Mouse (Mus musculus): Measurements from ENCODE around the gene Baiap2. TPM values are rescaled to one million over a fixed set of nuclear protein-coding genes. Genes with fewer than 3 reads are reported as not detected.

Gene Baiap2
- polyA plus RNA-seq, 1 experiment from 2014 or later: 11.9 TPM

DNA sequence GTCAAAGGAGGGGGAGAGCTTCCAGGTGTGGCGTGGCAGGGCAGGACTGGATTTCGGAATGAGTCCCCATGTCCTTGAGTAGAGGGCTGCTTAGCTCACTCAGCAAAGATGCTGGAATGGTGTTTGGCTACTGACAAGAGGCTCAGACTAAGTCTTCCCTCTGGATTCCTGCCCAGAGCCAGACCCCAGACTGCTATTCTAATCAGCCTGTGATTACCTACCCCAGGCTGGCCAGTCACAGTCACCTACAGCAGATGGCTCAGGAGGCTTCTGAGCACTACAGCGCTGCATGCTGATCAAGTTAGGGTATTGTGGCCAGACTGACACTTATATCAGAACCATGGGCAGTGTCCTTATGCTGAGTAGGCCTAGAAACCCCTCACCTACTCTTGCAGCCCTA is 39.7 kb downstream of the Baiap2 start:
- Histone ChIP-seq H3K27ac (ENCODE audit: low read depth, low read length) (no peak overlapping the region), H3K4me2 (ENCODE audit: low read depth) (no peak overlapping the region), H3K4me1 (ENCODE audit: control insufficient read depth, insufficient read depth, low read length) (no peaks in the 10 kb centered on the region), H3K4me3 (ENCODE audit: low read depth, low read length) (no peak overlapping the region), H3K9me3 (ENCODE audit: control insufficient read depth, low read length) (no peaks in the 10 kb centered on the region), H3K36me3 (ENCODE audit: control insufficient read depth, insufficient read depth, low read length) (no peaks in the 10 kb centered on the region; the same call in 1 of the 2 replicates), H3K27me3 (ENCODE audit: control insufficient read depth, insufficient read depth, low read length) (no peaks in the 10 kb centered on the region), H3K9ac (ENCODE audit: low read length) (no peak overlapping the region)
- no peak for DNase-seq (ENCODE audit: low spot score)
- 96% methylated on average over 3 of the region's 3 CpGs for WGBS
- no peak for ATAC-seq (ENCODE audit: insufficient read depth, low FRiP score, low TSS enrichment)

DNA sequence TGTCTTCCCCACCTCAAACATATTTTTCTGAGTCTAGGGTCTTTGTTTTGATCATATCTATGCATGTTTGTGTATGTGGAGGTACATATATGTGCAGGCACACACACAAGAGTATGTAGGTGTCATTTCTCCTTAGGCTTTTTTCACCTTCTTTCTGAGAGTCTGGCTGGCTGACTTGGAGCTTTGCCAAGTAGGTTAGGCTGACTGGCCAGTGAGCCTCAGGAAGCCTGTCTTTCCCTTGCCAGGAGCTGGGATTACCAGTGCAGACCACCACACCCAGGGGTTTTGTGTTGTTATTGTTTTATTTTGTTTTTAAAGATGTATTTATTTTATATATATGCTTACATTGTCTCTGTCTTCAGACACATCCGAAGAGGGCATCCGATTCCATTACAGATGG is 40.6 kb downstream of the Baiap2 start:
- DNase-seq (ENCODE audit: low spot score) (no peak), ATAC-seq (ENCODE audit: insufficient read depth, low FRiP score, low TSS enrichment) (no peak)
- Histone ChIP-seq H3K36me3 (ENCODE audit: control insufficient read depth, insufficient read depth, low read length) (no peaks in the 10 kb centered on the region; the same call in 1 of the 2 replicates), H3K4me3 (ENCODE audit: low read depth, low read length) (no peak overlapping the region), H3K27ac (ENCODE audit: low read depth, low read length) (no peak overlapping the region), H3K4me2 (ENCODE audit: low read depth) (no peak overlapping the region), H3K9ac (ENCODE audit: low read length) (no peak overlapping the region), H3K27me3 (ENCODE audit: control insufficient read depth, insufficient read depth, low read length) (no peaks in the 10 kb centered on the region), H3K4me1 (ENCODE audit: control insufficient read depth, insufficient read depth, low read length) (no peaks in the 10 kb centered on the region), H3K9me3 (ENCODE audit: control insufficient read depth, low read length) (no peaks in the 10 kb centered on the region)
- WGBS: 97% methylated on average over 2 of the region's 2 CpGs

DNA sequence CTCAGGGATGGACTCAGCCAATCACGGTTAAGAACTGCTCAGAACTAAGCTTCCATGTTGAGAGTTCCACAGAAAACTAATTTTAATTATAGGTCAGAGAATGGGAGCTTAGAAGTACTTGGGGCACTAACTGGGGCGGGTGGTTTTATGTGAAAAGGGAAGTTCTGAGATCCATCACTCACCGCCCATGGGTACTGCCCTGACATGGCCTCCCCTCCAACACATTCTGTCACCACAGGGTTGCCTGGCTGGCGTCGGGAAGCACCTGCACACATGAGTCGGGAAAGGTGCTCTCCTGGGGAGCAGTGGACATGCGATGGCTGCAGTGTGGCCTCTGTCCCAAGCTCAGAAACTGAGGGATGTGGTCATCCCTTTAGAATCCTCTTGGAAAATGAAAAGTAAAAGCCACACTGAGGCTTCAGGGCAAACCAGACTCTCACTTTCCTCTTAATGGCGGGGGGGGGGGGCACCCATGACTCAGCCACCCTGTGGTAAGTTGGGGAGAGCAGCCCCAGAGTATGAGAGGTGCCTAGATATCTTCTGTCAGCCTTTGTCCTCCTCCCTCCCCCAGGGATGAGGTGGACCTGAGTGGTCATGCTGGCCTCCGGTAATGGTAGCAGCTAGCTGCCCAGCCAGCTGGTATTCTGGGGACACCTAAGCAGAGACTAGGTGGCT is 44.3 kb downstream of the Baiap2 start:
- no peak overlapping the region for H3K9ac ChIP-seq (ENCODE audit: low read length)
- H3K9me3 ChIP-seq (ENCODE audit: control insufficient read depth, low read length): no peaks in the 10 kb centered on the region
- no peak overlapping the region for H3K27ac ChIP-seq (ENCODE audit: low read depth, low read length)
- DNase-seq (ENCODE audit: low spot score) (no peak), ATAC-seq (ENCODE audit: insufficient read depth, low FRiP score, low TSS enrichment) (no peak)
- H3K4me2 ChIP-seq (ENCODE audit: low read depth): no peak overlapping the region
- H3K36me3 ChIP-seq (ENCODE audit: control insufficient read depth, insufficient read depth, low read length): no peaks in the 10 kb centered on the region
- no peak overlapping the region for H3K4me3 ChIP-seq (ENCODE audit: low read depth, low read length)
- peaks cover 15% of the 10 kb centered on the region; the same call in 1 of the 2 replicates for H3K4me1 ChIP-seq (ENCODE audit: control insufficient read depth, insufficient read depth, low read length)
- H3K27me3 ChIP-seq (ENCODE audit: control insufficient read depth, insufficient read depth, low read length): no peaks in the 10 kb centered on the region
- WGBS: 83% methylated on average over 9 of the region's 9 CpGs

DNA sequence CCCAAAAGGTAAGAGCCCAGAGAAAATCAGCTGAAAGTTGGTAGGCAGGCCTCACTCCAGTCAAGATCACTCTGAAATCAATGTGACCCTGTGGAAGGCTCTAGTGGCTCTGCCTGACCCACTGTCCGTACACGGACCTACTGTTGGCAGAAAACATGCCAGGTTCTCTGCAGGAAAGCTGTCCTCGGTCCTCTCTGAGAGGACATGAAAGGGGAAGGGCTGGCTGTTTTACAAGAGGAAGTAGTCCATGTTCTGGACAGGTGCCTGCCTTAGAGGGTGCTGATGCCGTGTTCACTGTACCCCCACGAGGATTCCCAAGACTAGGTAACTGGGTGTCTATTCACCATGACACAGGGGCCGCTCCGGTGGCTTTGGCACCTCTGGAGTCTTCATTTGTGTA is 45.3 kb downstream of the Baiap2 start:
- Histone ChIP-seq H3K9ac (ENCODE audit: low read length) (no peak overlapping the region), H3K9me3 (ENCODE audit: control insufficient read depth, low read length) (no peaks in the 10 kb centered on the region), H3K36me3 (ENCODE audit: control insufficient read depth, insufficient read depth, low read length) (no peaks in the 10 kb centered on the region), H3K4me2 (ENCODE audit: low read depth) (no peak overlapping the region), H3K27ac (ENCODE audit: low read depth, low read length) (no peak overlapping the region), H3K27me3 (ENCODE audit: control insufficient read depth, insufficient read depth, low read length) (no peaks in the 10 kb centered on the region), H3K4me3 (ENCODE audit: low read depth, low read length) (no peak overlapping the region), H3K4me1 (ENCODE audit: control insufficient read depth, insufficient read depth, low read length) (peaks cover 15% of the 10 kb centered on the region; the same call in 1 of the 2 replicates)
- no peak for ATAC-seq (ENCODE audit: insufficient read depth, low FRiP score, low TSS enrichment)
- DNase-seq (ENCODE audit: low spot score): no peak
- WGBS: 87% methylated on average over 7 of the region's 7 CpGs

DNA sequence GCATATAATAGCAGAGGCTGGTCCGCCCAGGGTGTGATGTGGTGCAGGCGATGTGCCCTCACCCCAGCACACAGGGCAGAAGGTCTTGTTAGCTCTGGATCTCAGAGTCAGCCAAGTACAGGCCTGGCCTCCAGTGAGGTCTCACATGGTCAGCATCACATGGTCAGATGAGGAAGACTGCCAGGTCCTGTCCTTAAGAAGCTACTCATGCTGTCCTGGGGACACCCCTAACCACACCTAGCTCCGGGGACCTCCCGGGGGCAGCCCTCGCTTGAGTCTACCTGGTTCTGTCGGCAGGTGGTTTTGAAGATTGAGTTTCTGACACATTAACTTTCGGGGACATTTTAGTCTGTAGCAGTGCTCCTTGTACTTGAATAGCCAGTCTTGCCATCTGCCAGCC is 45.8 kb downstream of the Baiap2 start:
- no peaks in the 10 kb centered on the region for H3K36me3 ChIP-seq (ENCODE audit: control insufficient read depth, insufficient read depth, low read length)
- ATAC-seq (ENCODE audit: insufficient read depth, low FRiP score, low TSS enrichment): no peak
- H3K9me3 ChIP-seq (ENCODE audit: control insufficient read depth, low read length): no peaks in the 10 kb centered on the region
- WGBS: 92% methylated on average over 7 of the region's 7 CpGs
- H3K4me2 ChIP-seq (ENCODE audit: low read depth): no peak overlapping the region
- DNase-seq (ENCODE audit: low spot score): no peak
- H3K9ac ChIP-seq (ENCODE audit: low read length): no peak overlapping the region
- H3K27me3 ChIP-seq (ENCODE audit: control insufficient read depth, insufficient read depth, low read length): no peaks in the 10 kb centered on the region
- H3K4me3 ChIP-seq (ENCODE audit: low read depth, low read length): no peak overlapping the region
- peaks cover 15% of the 10 kb centered on the region; the same call in 1 of the 2 replicates for H3K4me1 ChIP-seq (ENCODE audit: control insufficient read depth, insufficient read depth, low read length)
- H3K27ac ChIP-seq (ENCODE audit: low read depth, low read length): no peak overlapping the region

DNA sequence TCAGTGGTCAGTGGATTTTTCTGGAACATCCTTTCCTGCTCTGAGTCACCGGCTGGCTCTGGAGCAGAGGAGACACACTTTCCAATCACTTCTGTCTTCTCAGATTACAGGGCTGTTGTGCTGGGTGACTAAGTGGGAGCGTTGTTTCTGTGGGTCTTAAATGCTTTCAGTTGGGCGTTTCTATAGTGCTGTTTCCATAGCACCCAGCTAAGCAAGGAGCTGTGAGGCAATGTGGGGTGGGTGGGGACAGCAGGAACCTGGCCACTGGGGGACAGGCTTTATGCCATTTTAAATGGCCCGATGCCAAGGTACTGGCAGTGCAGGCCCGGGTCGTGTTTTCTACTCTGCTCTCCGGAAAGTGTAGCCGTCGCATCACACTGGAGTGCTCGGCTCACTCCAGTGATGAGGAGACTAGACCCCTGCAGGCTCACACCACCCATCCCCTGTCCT is 46.6 kb downstream of the Baiap2 start:
- peak overlapping the region; percentile 50; the same call in 1 of the 2 replicates for H3K27ac ChIP-seq (ENCODE audit: low read depth, low read length)
- WGBS: 34% methylated on average over 10 of the region's 10 CpGs
- H3K9ac ChIP-seq (ENCODE audit: low read length): peak overlapping the region; percentile 22; the same call in 1 of the 2 replicates
- peak; percentile 40 for DNase-seq (ENCODE audit: low spot score)
- H3K4me1 ChIP-seq (ENCODE audit: control insufficient read depth, insufficient read depth, low read length): peaks cover 15% of the 10 kb centered on the region; the same call in 1 of the 2 replicates
- H3K4me2 ChIP-seq (ENCODE audit: low read depth): no peak overlapping the region
- no peaks in the 10 kb centered on the region for H3K36me3 ChIP-seq (ENCODE audit: control insufficient read depth, insufficient read depth, low read length)
- no peak overlapping the region for H3K4me3 ChIP-seq (ENCODE audit: low read depth, low read length)
- no peak for ATAC-seq (ENCODE audit: insufficient read depth, low FRiP score, low TSS enrichment)
- H3K27me3 ChIP-seq (ENCODE audit: control insufficient read depth, insufficient read depth, low read length): no peaks in the 10 kb centered on the region
- H3K9me3 ChIP-seq (ENCODE audit: control insufficient read depth, low read length): no peaks in the 10 kb centered on the region

DNA sequence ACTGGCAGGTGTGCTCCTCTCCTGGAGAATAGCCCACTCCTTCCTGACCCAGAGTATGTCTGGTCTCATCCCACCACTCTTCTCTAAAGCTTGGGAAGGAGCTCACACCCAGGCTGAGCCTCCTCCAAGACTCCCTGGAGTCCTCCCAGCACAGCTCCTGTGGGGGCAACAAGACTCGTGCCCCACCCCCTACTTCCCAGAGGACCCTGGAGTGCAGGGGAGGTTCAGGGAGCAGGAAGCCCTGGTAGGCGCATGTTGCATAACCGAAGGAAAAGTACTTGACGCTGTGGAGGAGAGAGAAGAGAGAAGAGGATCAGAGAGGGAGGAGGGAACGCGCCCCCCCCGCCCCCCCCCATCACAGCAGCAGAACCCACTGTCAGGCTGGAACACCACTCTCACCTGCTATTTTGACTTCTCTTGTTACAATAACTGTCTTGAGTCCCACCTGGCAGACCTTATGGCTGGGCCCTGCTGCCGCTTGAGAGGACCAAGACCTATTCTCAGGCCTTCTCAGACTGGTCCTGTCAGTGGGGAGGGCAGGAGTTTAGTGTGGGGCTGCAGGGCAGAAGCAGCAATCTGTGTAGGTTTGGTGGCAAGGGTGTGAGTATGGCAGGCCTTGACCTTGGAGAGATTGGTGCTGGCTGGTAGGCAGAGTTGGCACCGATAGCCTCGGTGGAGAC is 48.2 kb downstream of the Baiap2 start:
- H3K27me3 ChIP-seq (ENCODE audit: control insufficient read depth, insufficient read depth, low read length): no peaks in the 10 kb centered on the region
- no peak overlapping the region for H3K4me3 ChIP-seq (ENCODE audit: low read depth, low read length)
- H3K27ac ChIP-seq (ENCODE audit: low read depth, low read length): no peak overlapping the region
- 61% methylated on average over 6 of the region's 10 CpGs for WGBS
- DNase-seq (ENCODE audit: low spot score) (no peak), ATAC-seq (ENCODE audit: insufficient read depth, low FRiP score, low TSS enrichment) (peak; percentile 31; the same call in 1 of the 2 replicates)
- no peak overlapping the region for H3K9ac ChIP-seq (ENCODE audit: low read length)
- H3K4me2 ChIP-seq (ENCODE audit: low read depth): no peak overlapping the region
- no peaks in the 10 kb centered on the region for H3K36me3 ChIP-seq (ENCODE audit: control insufficient read depth, insufficient read depth, low read length)
- H3K9me3 ChIP-seq (ENCODE audit: control insufficient read depth, low read length): no peaks in the 10 kb centered on the region
- H3K4me1 ChIP-seq (ENCODE audit: control insufficient read depth, insufficient read depth, low read length): peaks cover 15% of the 10 kb centered on the region; the same call in 1 of the 2 replicates

DNA sequence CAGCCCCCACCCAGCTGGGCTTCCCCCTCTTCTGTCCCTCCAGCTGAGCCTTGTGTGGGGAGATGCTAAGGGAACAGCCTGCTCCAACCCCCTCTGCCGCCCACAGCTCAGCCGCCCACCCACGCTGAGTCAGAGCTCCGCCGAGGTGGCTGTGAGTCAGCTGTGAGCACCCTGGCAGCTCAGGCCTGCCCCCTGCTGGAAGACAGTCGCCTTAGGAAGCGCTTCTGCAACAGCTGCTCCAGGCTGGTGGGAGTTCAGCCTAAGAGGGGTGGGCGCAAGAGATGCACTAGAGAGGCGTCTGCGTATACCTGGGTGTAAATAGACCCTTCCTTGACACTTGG is 48.7 kb downstream of the Baiap2 start:
- 26% methylated on average over 10 of the region's 10 CpGs for WGBS
- Histone ChIP-seq H3K36me3 (ENCODE audit: control insufficient read depth, insufficient read depth, low read length) (no peaks in the 10 kb centered on the region), H3K9me3 (ENCODE audit: control insufficient read depth, low read length) (no peaks in the 10 kb centered on the region), H3K27me3 (ENCODE audit: control insufficient read depth, insufficient read depth, low read length) (no peaks in the 10 kb centered on the region), H3K9ac (ENCODE audit: low read length) (no peak overlapping the region; the same call in 1 of the 2 replicates), H3K4me3 (ENCODE audit: low read depth, low read length) (no peak overlapping the region), H3K4me1 (ENCODE audit: control insufficient read depth, insufficient read depth, low read length) (peaks cover 15% of the 10 kb centered on the region; the same call in 1 of the 2 replicates), H3K27ac (ENCODE audit: low read depth, low read length) (no peak overlapping the region), H3K4me2 (ENCODE audit: low read depth) (no peak overlapping the region)
- ATAC-seq (ENCODE audit: insufficient read depth, low FRiP score, low TSS enrichment): peak; percentile 69; the same call in 1 of the 2 replicates
- peak; percentile 91 for DNase-seq (ENCODE audit: low spot score)

DNA sequence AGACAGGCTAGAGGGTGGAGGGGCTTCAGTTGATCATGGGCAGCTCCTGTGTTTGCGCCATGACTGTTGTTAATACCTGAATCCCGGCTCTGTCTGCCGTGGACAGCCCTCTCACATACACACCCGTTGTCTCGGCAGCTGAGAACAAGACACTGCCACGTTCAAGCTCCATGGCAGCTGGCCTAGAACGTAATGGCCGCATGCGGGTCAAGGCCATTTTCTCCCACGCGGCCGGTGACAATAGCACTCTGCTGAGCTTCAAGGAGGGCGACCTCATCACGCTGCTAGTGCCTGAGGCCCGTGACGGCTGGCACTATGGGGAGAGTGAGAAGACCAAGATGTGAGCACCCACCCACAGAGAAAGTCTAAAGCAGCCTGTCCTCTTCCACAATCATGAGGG is 54.8 kb downstream of the Baiap2 start:
- no peak for DNase-seq (ENCODE audit: low spot score)
- 93% methylated on average over 16 of the region's 16 CpGs for WGBS
- no peak overlapping the region for H3K27ac ChIP-seq (ENCODE audit: low read depth, low read length)
- no peak for ATAC-seq (ENCODE audit: insufficient read depth, low FRiP score, low TSS enrichment)
- no peak overlapping the region for H3K9ac ChIP-seq (ENCODE audit: low read length)
- H3K4me1 ChIP-seq (ENCODE audit: control insufficient read depth, insufficient read depth, low read length): no peaks in the 10 kb centered on the region
- H3K36me3 ChIP-seq (ENCODE audit: control insufficient read depth, insufficient read depth, low read length): peaks cover 2% of the 10 kb centered on the region; the same call in 1 of the 2 replicates
- no peak overlapping the region for H3K4me2 ChIP-seq (ENCODE audit: low read depth)
- H3K27me3 ChIP-seq (ENCODE audit: control insufficient read depth, insufficient read depth, low read length): no peaks in the 10 kb centered on the region
- H3K4me3 ChIP-seq (ENCODE audit: low read depth, low read length): no peak overlapping the region
- H3K9me3 ChIP-seq (ENCODE audit: control insufficient read depth, low read length): no peaks in the 10 kb centered on the region
